Mouse (Mus musculus): ENCODE measurements around the gene Gm12184.

GRCm38 (mm10) chr11:48833731-48834639 lies 7.5 kb upstream of the Gm12184 start:
- TF ChIP-seq TAL1 (IDR thresholded peaks at IDR 0.05; ENCODE audit: low read length): no peak
- no peak for TF ChIP-seq GATA1 (IDR thresholded peaks at IDR 0.05; ENCODE audit: low read length)
